Mouse (Mus musculus) telencephalon, adult 2 months (tissue): ENCODE data around the gene Plekhg3.

Experiments
- DNase-seq: peaks from one replicate; pipeline ENCODE4 v3.0.0-alpha.2; 2011; ENCODE audit warnings: low read depth, low spot score

Plekhg3 gene

DNA sequence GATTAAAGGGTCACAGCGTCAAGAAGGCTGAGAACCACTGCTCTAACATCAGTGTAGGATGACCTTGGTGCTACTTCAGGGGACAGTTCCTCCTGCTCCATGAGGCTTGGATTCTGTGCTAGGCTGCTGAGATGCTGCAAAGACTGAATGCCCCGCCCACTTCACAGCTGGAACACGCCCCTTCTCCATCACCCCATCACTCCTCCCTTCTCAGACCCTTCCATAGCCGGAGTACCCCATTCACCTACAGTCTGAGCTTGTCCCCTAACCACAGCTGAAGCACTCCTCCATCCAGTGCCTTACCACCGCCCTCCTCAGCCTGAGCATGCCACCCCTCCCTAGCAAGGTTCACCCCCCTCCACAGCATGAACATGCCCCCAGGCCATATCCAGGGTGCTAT lies 89.2 kb downstream of the Plekhg3 start:
- no peak for DNase-seq

- no peak for DNase-seq
Observed at GRCm38 (mm10) chr12:76623374-76623773, 92.7 kb downstream of the Plekhg3 start.
